Mouse (Mus musculus) lung, adult 2 months (tissue): ENCODE data around the gene Cyp2e1.

Source experiments
- CTCF ChIP-seq: fragments of 200-500 bp; IDR thresholded peaks from 2 replicates; pipeline ENCODE4 v1.5.1; 2011; ENCODE audit warnings: mild to moderate bottlenecking, low read length, control low read depth; ENCODE audit not compliant: insufficient read depth
- POLR2A ChIP-seq: fragments of 200-500 bp; IDR thresholded peaks from 2 replicates; pipeline ENCODE4 v1.6.1; 2011; ENCODE audit warnings: low read depth, mild to moderate bottlenecking, control low read depth, low read length, borderline replicate concordance; ENCODE audit errors: extremely low read depth

GRCm38 (mm10) chr7:140754556-140754955 is 9.0 kb upstream of the Cyp2e1 start:
- TF ChIP-seq CTCF: no peak
- TF ChIP-seq POLR2A: no peak
